Mouse (Mus musculus) stomach, postnatal 0 days (tissue): ENCODE measurements around the gene Srd5a2.

Source experiments
- CTCF ChIP-seq: IDR thresholded peaks from 2 replicates; pipeline ENCODE4 v1.5.1; 2016; ENCODE audit warnings: antibody characterized with exemption, low read depth, mild to moderate bottlenecking, moderate library complexity
- EP300 ChIP-seq: optimal IDR thresholded peaks from 2 replicates; pipeline ENCODE3; 2016; ENCODE audit warnings: antibody characterized with exemption

DNA sequence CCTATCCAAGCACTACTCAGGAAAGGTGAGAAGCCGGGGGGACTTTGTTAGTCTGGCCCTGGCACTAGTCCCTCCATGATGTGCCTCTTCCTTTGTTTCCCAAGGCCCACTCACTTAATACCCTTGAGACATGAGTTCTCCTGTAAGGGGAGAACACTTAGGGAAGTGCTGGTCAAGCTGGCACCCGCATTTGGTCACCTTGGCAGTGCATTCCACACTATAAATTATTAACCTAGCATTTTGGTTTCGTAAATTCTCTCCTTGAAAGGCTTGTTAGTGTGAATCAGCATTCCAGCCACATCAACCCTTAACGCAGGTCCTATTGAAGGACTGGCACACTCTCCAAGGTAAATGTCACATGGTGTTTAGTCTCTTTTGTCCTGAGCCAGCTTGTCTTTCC lies 61.8 kb downstream of the Srd5a2 start:
- TF ChIP-seq CTCF: no peak
- TF ChIP-seq EP300: no peak
